8 mouse cellular contexts compared by ENCODE assay signal in the genomic region with DNA sequence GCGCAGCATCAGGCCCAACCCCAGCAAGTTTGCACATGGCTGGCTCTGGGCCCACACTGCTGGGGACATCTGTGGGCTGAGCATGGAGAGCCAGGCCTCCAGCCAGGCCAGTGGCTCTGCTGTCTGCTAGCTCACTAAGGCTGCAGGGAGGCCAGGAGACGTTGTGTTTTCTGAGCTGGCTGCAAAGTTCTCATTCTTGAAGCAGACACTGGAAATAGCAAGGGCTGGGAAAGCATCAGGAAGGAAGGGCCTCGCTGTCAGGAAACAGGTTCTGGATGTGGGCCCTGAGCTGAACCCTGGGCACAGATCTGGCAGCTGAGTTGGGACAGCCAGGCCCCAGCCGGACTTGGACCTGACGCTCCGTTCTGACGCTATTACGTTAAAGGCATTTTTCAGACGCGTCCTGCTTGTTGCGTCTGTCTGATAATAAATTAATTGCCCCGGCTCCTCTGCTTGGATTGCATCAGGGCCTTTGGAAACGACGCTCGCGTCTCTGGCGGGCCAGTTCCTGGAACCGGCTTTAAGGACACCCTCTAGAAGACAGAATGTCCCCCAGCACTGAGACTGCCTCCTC. TPM values are rescaled to one million over a fixed set of nuclear protein-coding genes. Genes with fewer than 3 reads are reported as not detected.
DNase-seq lines count a peak whose midpoint lies in the region; ATAC-seq lines count a peak whose summit lies in the region.

No protein-coding gene starts in this region.

- peak; percentile 68 for DNase-seq in urinary bladder, postnatal 14 days (ENCODE audit: low spot score)
- DNase-seq in urinary bladder, postnatal 10 days (ENCODE audit: low spot score), result no peak
- DNase-seq in heart, adult 8-10 months (ENCODE audit: low spot score), result peak; percentile 79
- DNase-seq in skeletal muscle tissue, adult 2 months (ENCODE audit: low read depth, low spot score), result peak; percentile 75
- DNase-seq in midbrain, embryonic 10.5 days (ENCODE audit: low spot score), result no peak
- DNase-seq in spleen, adult 18-20 months, result no peak

- no peaks in the 10 kb centered on the region for H3K36me3 ChIP-seq in kidney, embryonic 16.5 days (ENCODE audit: insufficient read depth, low read length)
- H3K36me3 ChIP-seq in midbrain, embryonic 10.5 days, result no peaks in the 10 kb centered on the region

- no peak overlapping the region for H3K9ac ChIP-seq in kidney, embryonic 16.5 days (replicated peaks; ENCODE audit: low read length)

- ATAC-seq in kidney, embryonic 16.5 days (ENCODE audit: low FRiP score, low TSS enrichment), result peak; percentile 64; the same call in 1 of the 2 replicates
- no peak for ATAC-seq in inflammation-experienced regulatory T-cells, adult 6 months

- H3K27me3 ChIP-seq in kidney, embryonic 16.5 days (ENCODE audit: insufficient read depth, low read length), result no peaks in the 10 kb centered on the region
- H3K27me3 ChIP-seq in midbrain, embryonic 10.5 days (ENCODE audit: low read depth, poor library complexity, severe bottlenecking), result no peaks in the 10 kb centered on the region

- H3K27ac ChIP-seq in kidney, embryonic 16.5 days (ENCODE audit: low read length), result peak overlapping the region; percentile 65
- H3K27ac ChIP-seq in midbrain, embryonic 10.5 days (replicated peaks), result no peak overlapping the region

- WGBS in kidney, embryonic 16.5 days, result 36% methylated on average over 18 of the region's 18 CpGs
- WGBS in midbrain, embryonic 10.5 days, result 86% methylated on average over 18 of the region's 18 CpGs

- H3K4me1 ChIP-seq in kidney, embryonic 16.5 days (ENCODE audit: insufficient read depth, low read length), result peaks cover 20% of the 10 kb centered on the region
- H3K4me1 ChIP-seq in midbrain, embryonic 10.5 days, result peaks cover 4% of the 10 kb centered on the region; the same call in 1 of the 2 replicates

- no peaks in the 10 kb centered on the region for H3K9me3 ChIP-seq in kidney, embryonic 16.5 days (ENCODE audit: low read length)
- H3K9me3 ChIP-seq in midbrain, embryonic 10.5 days (replicated peaks), result no peaks in the 10 kb centered on the region

- H3K4me2 ChIP-seq in kidney, embryonic 16.5 days (replicated peaks; ENCODE audit: low read depth, low read length), result no peak overlapping the region

- no peak overlapping the region for H3K4me3 ChIP-seq in kidney, embryonic 16.5 days (ENCODE audit: low read length)
- no peak overlapping the region for H3K4me3 ChIP-seq in midbrain, embryonic 10.5 days

RNA-seq across cellular contexts. Expression of a gene that starts 9.0 kb away (rescaled TPM):
- total RNA-seq in heart, adult 8-10 months (2022), result 1 to 10 TPM; 4.4 to 6.6 (median 5.1) TPM
- polyA plus RNA-seq in kidney, embryonic 16.5 days (2015; fragmentation: Nextera tagmentation; extraction: Ambion mirVana), result 1.6 and 2.0 TPM in 2 replicates
- not detected for polyA plus RNA-seq in inflammation-experienced regulatory T-cells, adult 6 months (2017; shearing (Covaris generic))
- polyA plus RNA-seq in midbrain, embryonic 10.5 days (2016; fragmentation: Nextera tagmentation; extraction: Ambion mirVana), result 4.8 and 6.3 TPM in 2 replicates

RNA-seq across cellular contexts. Expression of a gene that starts 16.2 kb away (rescaled TPM):
- total RNA-seq in heart, adult 8-10 months (2022), result not detected
- 1.5 and 1.6 TPM in 2 replicates for polyA plus RNA-seq in kidney, embryonic 16.5 days (2015; fragmentation: Nextera tagmentation; extraction: Ambion mirVana)
- polyA plus RNA-seq in inflammation-experienced regulatory T-cells, adult 6 months (2017; shearing (Covaris generic)), result not detected
- polyA plus RNA-seq in midbrain, embryonic 10.5 days (2016; fragmentation: Nextera tagmentation; extraction: Ambion mirVana), result not detected in 2 replicates

RNA-seq across cellular contexts. Expression of a gene that starts 54.1 kb away (rescaled TPM):
- total RNA-seq in heart, adult 8-10 months (2022), result under 1 TPM; 0.27 to 0.63 (median 0.48) TPM
- 0.08 and 0.14 TPM in 2 replicates for polyA plus RNA-seq in kidney, embryonic 16.5 days (2015; fragmentation: Nextera tagmentation; extraction: Ambion mirVana)
- polyA plus RNA-seq in inflammation-experienced regulatory T-cells, adult 6 months (2017; shearing (Covaris generic)), result not detected
- polyA plus RNA-seq in midbrain, embryonic 10.5 days (2016; fragmentation: Nextera tagmentation; extraction: Ambion mirVana), result 0.06 and 0.22 TPM in 2 replicates

Comparison
In these comparisons a context has a peak if more than half of its experiments do, and no peak if none do; other contexts are left out.
1. DNase-seq: peak in urinary bladder, postnatal 14 days (single experiment), heart, adult 8-10 months (single experiment) and skeletal muscle tissue, adult 2 months (single experiment); none in urinary bladder, postnatal 10 days (single experiment), midbrain, embryonic 10.5 days (single experiment) and spleen, adult 18-20 months (0 of 2).